Mouse (Mus musculus): ENCODE measurements at regions not wholly inside any gene's neighbourhood (a gene's known extent, or its start where the extent isn't known, plus 50 kb on each side); places are given as distances from the start of the nearest gene placed in this dataset.

DNA sequence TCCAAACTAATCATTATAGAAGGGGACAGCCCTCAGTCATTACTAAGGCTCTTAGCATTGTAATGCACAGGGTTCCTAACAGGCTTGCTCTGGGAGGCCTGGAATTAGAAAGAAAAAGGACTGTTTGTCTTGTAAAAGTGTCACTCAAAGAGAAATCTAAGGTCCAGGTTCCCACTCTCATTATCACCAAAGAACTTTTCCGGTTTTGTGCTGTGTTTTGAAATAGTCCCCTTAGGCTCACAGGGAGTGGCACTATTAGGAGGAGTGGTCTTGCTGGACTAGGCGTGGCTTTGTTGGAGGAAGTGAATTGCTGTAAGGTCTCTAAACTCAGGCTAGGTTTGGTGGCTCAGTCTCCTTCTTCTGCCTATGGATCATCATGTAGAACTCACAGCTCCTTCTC lies 161.9 kb upstream of the Ofcc1 start:
- DNase-seq (ENCODE audit: extremely low spot score in 1 of 2, low spot score in 2 of 2) = no peak
- intact Hi-C loops (cut with DNase I) = no loop called here

DNA sequence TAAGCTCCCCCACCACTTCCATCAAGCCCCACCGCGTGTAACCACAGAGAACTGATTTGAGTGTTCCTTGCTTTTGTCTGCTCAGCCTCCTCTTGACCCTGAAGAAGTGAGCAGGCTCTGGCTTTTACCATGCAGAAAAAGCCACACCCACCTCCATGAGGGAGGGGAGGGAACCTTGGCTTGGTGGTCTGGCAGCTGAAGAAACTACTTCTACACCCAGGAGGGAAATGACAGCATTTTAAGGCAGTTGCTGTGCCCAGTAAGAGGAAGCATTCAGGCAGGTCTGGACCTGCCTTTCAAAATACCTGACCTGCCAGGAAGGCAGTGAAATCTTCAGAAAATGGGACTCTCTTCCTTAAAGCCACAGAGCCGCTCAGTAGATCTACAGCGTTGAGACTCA lies 156.9 kb upstream of the Ofcc1 start:
- intact Hi-C loops (cut with DNase I) = no loop called here
- no peak for DNase-seq (ENCODE audit: extremely low spot score in 1 of 2, low spot score in 2 of 2)

GRCm38 (mm10) chr13:40509290-40509689 lies 148.0 kb upstream of the Ofcc1 start:
- intact Hi-C loops (cut with DNase I) = no loop called here
- DNase-seq (ENCODE audit: extremely low spot score in 1 of 2, low spot score in 2 of 2) = no peak

- peak in 1 of 2 experiments; percentile 2 for DNase-seq (ENCODE audit: extremely low spot score in 1 of 2, low spot score in 2 of 2)
- intact Hi-C loops (cut with DNase I) = no loop called here
Observed at GRCm38 (mm10) chr13:40480830-40481229, 119.6 kb upstream of the Ofcc1 start.

GRCm38 (mm10) chr13:40472683-40473082 lies 111.4 kb upstream of the Ofcc1 start:
- intact Hi-C loops (cut with DNase I) = no loop called here
- no peak for DNase-seq (ENCODE audit: extremely low spot score in 1 of 2, low spot score in 2 of 2)

- intact Hi-C loops (cut with DNase I) = no loop called here
- DNase-seq (ENCODE audit: extremely low spot score in 1 of 2, low spot score in 2 of 2) = no peak
Observed at GRCm38 (mm10) chr13:40469162-40469561, 107.9 kb upstream of the Ofcc1 start.

- intact Hi-C loops (cut with DNase I) = no loop called here
- no peak for DNase-seq (ENCODE audit: extremely low spot score in 1 of 2, low spot score in 2 of 2)
Observed at GRCm38 (mm10) chr13:40453360-40453759, 92.1 kb upstream of the Ofcc1 start.

DNA sequence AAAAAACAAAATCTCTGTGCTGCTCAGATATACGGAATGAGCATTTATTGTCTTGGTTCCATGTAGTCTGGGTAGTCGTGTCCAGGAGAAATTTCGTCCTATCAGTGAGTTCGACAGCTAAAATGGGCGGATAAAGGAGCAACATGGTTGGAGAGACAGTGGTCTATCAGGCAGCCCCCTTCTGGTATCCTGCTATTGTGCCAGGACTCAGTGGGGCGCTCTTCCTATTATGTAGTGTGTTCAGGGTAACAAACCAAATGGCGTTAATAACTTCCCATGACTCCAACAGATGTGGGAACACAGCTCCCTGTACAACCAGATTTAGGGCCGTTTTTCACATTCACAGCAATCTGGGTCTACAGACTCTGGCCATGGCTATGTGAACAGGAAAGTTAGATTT lies 68.6 kb upstream of the Ofcc1 start:
- intact Hi-C loops (cut with DNase I) = no loop called here

GRCm38 (mm10) chr13:40423051-40423450 lies 61.8 kb upstream of the Ofcc1 start:
- intact Hi-C loops (cut with DNase I) = no loop called here

More for the DNA sequence above, 68.6 kb upstream of the Ofcc1 start:
- no peak for DNase-seq (ENCODE audit: extremely low spot score in 1 of 2, low spot score in 2 of 2)

DNA sequence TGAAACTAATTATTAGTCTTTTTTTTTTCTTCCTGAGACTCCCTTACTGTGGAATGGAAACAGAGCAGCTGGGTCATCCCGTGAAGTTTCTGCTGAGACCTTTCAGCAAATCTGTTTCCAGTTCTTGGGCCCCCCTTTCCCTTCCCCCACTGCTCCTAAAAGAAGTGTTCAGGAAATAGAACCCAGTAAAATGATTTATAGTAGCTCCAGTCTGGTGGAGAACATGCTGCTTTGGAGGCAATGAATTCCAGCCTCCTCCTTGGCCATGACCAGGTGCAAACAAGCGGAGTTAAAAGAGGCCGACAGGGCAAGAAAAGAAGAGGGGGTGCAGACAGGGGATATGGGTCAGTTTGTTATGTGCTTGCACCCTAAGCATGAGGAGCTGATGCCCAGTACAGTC lies 56.6 kb upstream of the Ofcc1 start:
- intact Hi-C loops (cut with DNase I) = no loop called here
- DNase-seq (ENCODE audit: extremely low spot score in 1 of 2, low spot score in 2 of 2) = no peak

More at GRCm38 (mm10) chr13:40423051-40423450, 61.8 kb upstream of the Ofcc1 start:
- DNase-seq (ENCODE audit: extremely low spot score in 1 of 2, low spot score in 2 of 2) = no peak

DNA sequence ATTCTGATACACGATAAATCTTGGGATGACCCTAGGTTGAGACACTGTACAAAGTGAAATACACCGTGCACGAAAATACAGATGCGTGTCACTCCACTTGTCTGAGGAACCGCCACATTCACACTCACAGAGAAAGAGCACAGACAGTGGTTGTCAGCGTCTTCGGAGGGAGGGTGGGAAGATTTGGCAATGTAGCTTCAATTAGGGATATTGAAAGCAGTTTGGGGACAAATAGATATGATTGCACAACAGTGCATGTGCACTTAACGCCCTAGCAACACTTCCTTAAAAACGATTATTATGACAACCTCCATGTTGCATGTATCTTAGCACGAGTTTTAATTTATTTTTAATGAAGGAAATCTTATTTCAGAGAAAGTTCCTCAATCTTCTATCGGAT lies 51.8 kb upstream of the Ofcc1 start:
- intact Hi-C loops (cut with DNase I) = no loop called here
- DNase-seq (ENCODE audit: extremely low spot score in 1 of 2, low spot score in 2 of 2) = no peak

All from left cerebral cortex, postnatal 10 days (tissue).